Mouse (Mus musculus): Measurements from ENCODE around the gene 5330417C22Rik.

5330417C22Rik gene

GRCm38 (mm10) chr3:108454172-108454571 is 82.2 kb downstream of the 5330417C22Rik start:
- DNase-seq: no peak

GRCm38 (mm10) chr3:108451969-108452368 is 84.4 kb downstream of the 5330417C22Rik start:
- DNase-seq: no peak

- no peak for DNase-seq
Measured at GRCm38 (mm10) chr3:108445366-108445705, 91.0 kb downstream of the 5330417C22Rik start.

GRCm38 (mm10) chr3:108444698-108445365 is 91.5 kb downstream of the 5330417C22Rik start, which contains the start of gene Sars:
Sars (minus strand) TSS chr3:108445209.
- peak; percentile 84 to 88 for DNase-seq

GRCm38 (mm10) chr3:108444029-108444428 is 92.3 kb downstream of the 5330417C22Rik start:
- DNase-seq: peak; percentile 23 to 27

GRCm38 (mm10) chr3:108436380-108436714 is 100.0 kb downstream of the 5330417C22Rik start:
- DNase-seq: no peak

GRCm38 (mm10) chr3:108435701-108436379 is 100.5 kb downstream of the 5330417C22Rik start:
- no peak for DNase-seq

- DNase-seq: no peak
Measured at GRCm38 (mm10) chr3:108433881-108434495, 102.3 kb downstream of the 5330417C22Rik start.

- no peak for DNase-seq
Measured at GRCm38 (mm10) chr3:108433188-108433880, 103.0 kb downstream of the 5330417C22Rik start.

- no peak for DNase-seq
Measured at GRCm38 (mm10) chr3:108432542-108433187, 103.7 kb downstream of the 5330417C22Rik start.

- no peak for DNase-seq
Measured at GRCm38 (mm10) chr3:108425624-108426018, 110.7 kb downstream of the 5330417C22Rik start.

- DNase-seq: no peak
Measured at GRCm38 (mm10) chr3:108424944-108425623, 111.3 kb downstream of the 5330417C22Rik start.

GRCm38 (mm10) chr3:108423844-108424801 is 112.2 kb downstream of the 5330417C22Rik start:
- peak; percentile 50 to 62 for DNase-seq

- no peak for DNase-seq
Measured at GRCm38 (mm10) chr3:108423006-108423405, 113.3 kb downstream of the 5330417C22Rik start.

GRCm38 (mm10) chr3:108415831-108416223 is 120.5 kb downstream of the 5330417C22Rik start:
- peak; percentile 81 to 85 for DNase-seq

- peak; percentile 47 to 62 for DNase-seq
Measured at GRCm38 (mm10) chr3:108414857-108415830, 121.2 kb downstream of the 5330417C22Rik start, which contains the start of gene Celsr2. Celsr2 (minus strand) TSS chr3:108415552.

- DNase-seq: no peak
Measured at GRCm38 (mm10) chr3:108413634-108414360, 122.5 kb downstream of the 5330417C22Rik start.

- peak in 1 of 2 experiments; percentile 6 for DNase-seq
Measured at GRCm38 (mm10) chr3:108411754-108412121, 124.6 kb downstream of the 5330417C22Rik start.
